Mouse (Mus musculus): Measurements from ENCODE around the gene Gm49630.
"Not testable (repeated sequence)": the region's sequence is repeated elsewhere in the genome, so short reads cannot be mapped to it uniquely, and the experiment has no call there.

GRCm38 (mm10) chr17:7397079-7397478 lies 25.3 kb upstream of the Gm49630 start:
- TF ChIP-seq E2F4 (IDR thresholded peaks at IDR 0.05; ENCODE audit: insufficient read depth); TCF12 (IDR thresholded peaks at IDR 0.05; ENCODE audit: insufficient read depth, poor library complexity, severe bottlenecking); POLR2A (IDR thresholded peaks at IDR 0.05; ENCODE audit: insufficient read length, low read depth): not testable (repeated sequence)
